Mouse (Mus musculus): Measurements from ENCODE around the gene Lyrm7.

DNA sequence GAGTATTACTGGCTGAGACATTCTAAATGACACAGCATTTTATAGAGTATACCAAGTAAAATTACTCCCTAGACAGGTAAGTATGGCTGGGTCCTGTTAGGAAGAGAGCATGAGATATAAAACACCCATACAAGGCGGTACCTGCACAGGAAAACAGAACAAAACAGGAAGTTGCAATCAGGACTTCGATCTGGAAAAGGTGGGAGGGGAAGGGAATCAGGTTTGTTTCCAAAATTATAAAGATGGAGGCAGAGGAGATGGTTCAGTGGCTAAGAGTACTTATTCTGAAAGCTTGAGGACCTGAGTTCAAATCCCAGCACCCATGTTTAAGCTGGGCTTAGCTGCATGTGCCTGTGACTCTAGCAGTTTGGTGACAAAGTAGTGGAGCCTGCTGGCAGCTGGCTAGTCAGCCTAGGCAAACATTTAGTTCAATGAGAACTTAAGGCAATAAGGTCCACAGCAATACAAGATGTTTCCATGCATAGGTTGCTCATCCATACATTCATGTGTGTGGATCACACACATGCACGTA lies 7.3 kb upstream of the Lyrm7 start:
- TF ChIP-seq CTCF (IDR thresholded peaks at IDR 0.05; ENCODE audit: low read depth, low read length) (no peak), POLR2A (IDR thresholded peaks at IDR 0.05; ENCODE audit: insufficient read depth, low read length) (no peak), EP300 (IDR thresholded peaks at IDR 0.05; ENCODE audit: insufficient read depth, low read depth, low read length) (no peak)
